Mouse (Mus musculus) kidney, embryonic 16.5 days (tissue): ENCODE measurements at regions not wholly inside any gene's neighbourhood (a gene's known extent, or its start where the extent isn't known, plus 50 kb on each side); places are given as distances from the start of the nearest gene placed in this dataset.

Experiments used
- ATAC-seq: fragments of 200-750 bp; cut with Nextera tagmentation; 2 replicates; pipeline ENCODE4 v1.8.0; 2017; ENCODE audit warnings: moderate TSS enrichment; ENCODE audit not compliant: low FRiP score, low TSS enrichment
- H3K27ac ChIP-seq: fragments of 300-500 bp; sonication (generic); 2 replicates; pipeline ENCODE4 v1.5.1; 2014; ENCODE audit warnings: low read length
- H3K27me3 ChIP-seq: fragments of 300-500 bp; sonication (generic); 2 replicates; pipeline ENCODE4 v1.6.1; 2014; ENCODE audit warnings: low read length, control low read depth, mixed read lengths; ENCODE audit not compliant: insufficient read depth
- H3K36me3 ChIP-seq: fragments of 300-500 bp; sonication (generic); 2 replicates; pipeline ENCODE4 v1.6.1; 2014; ENCODE audit warnings: low read length, control low read depth, mixed read lengths; ENCODE audit not compliant: insufficient read depth
- H3K4me1 ChIP-seq: fragments of 300-500 bp; sonication (generic); 2 replicates; pipeline ENCODE4 v1.6.1; 2014; ENCODE audit warnings: low read length, control low read depth, mixed read lengths; ENCODE audit not compliant: insufficient read depth
- H3K4me2 ChIP-seq: fragments of 300-500 bp; sonication (generic); replicated peaks from 2 replicates; pipeline ENCODE4 v1.6.1; 2014; ENCODE audit warnings: low read depth, low read length
- H3K4me3 ChIP-seq: fragments of 300-500 bp; sonication (generic); 2 replicates; pipeline ENCODE4 v1.5.1; 2014; ENCODE audit warnings: mild to moderate bottlenecking, low read length
- H3K9ac ChIP-seq: fragments of 300-500 bp; sonication (generic); replicated peaks from 2 replicates; pipeline ENCODE4 v1.6.1; 2014; ENCODE audit warnings: low read length
- H3K9me3 ChIP-seq: fragments of 300-500 bp; sonication (generic); 2 replicates; pipeline ENCODE4 v1.6.1; 2016; ENCODE audit warnings: low read length, control low read depth
- WGBS: fragments of 180-500 bp; shearing (Covaris S2); extraction: QIAGEN DNeasy Blood & Tissue Kit; methylation state at CpG from one replicate; pipeline ENCODE4 v1.1.7; 2014; 5-methylcytosine and 5-hydroxymethylcytosine counted together

DNA sequence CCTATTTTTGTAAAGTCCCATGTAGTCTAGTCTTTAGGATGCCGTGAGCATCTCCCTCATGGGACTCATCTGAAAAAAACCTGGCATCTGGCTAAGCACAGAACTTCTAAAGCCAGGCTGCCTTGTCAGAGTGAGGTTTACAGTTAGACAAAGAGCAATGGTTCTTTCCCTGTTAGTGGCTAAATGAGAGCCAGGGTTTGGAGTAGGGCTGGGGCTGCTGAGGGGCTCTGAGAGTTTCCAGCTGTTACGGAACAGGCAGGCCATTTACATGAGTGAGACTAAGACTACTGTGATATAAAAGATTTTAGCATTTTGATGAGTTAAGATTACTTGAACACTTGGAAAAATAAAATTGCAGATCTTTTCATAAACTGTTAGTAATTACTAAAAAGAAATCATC, 352.2 kb upstream of the Nudt12 start:
- Histone ChIP-seq H3K36me3 (no peaks in the 10 kb centered on the region), H3K4me1 (no peaks in the 10 kb centered on the region), H3K9me3 (no peaks in the 10 kb centered on the region), H3K27me3 (no peaks in the 10 kb centered on the region), H3K4me3 (no peak overlapping the region), H3K4me2 (no peak overlapping the region), H3K9ac (no peak overlapping the region), H3K27ac (no peak overlapping the region)
- WGBS: 64% methylated on average over 2 of the region's 2 CpGs
- ATAC-seq: peak; percentile 61; the same call in 1 of the 2 replicates

DNA sequence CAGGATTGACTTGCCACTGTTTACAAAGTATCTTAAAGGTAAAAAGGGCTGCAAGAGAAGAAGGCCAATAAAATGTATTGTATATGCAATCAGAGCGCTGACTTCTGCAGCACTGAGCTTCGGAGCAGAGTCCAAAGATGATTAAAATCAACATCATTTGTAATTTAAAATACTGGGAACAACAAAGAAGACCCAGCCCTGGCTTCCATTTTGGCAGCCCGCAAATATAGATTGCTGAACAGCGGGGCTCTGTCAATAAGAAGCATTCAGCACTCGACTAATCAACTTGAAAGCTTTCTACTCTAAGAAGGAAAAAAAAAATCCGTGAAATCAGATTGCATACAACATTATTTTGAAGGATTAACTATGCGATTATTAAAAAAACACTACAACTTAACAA, 348.9 kb upstream of the Nudt12 start:
- Histone ChIP-seq H3K27ac (no peak overlapping the region), H3K4me3 (no peak overlapping the region), H3K4me2 (no peak overlapping the region), H3K9me3 (no peaks in the 10 kb centered on the region), H3K4me1 (no peaks in the 10 kb centered on the region), H3K9ac (no peak overlapping the region), H3K27me3 (no peaks in the 10 kb centered on the region), H3K36me3 (no peaks in the 10 kb centered on the region)
- ATAC-seq: no peak
- 33% methylated on average over 7 of the region's 7 CpGs for WGBS

DNA sequence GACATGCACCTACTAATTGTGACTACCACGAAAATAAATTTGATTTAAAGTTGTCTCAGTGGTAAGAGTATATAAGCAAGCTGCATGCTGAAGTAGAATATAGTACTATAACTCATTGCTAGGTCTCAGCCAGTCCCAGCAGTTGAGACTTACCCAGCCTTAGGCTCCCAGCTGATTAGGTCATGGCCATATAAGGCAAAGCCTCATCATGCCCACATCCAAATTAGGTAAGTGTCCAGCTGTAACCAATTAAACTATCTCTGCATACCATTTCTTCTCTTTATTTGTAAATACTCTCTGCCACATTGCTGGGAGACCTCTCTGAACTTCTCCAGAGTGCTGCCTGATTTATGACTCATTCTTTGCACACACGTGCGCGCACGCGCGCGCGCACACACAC, 347.9 kb upstream of the Nudt12 start:
- Histone ChIP-seq H3K4me1 (no peaks in the 10 kb centered on the region), H3K36me3 (no peaks in the 10 kb centered on the region), H3K27me3 (no peaks in the 10 kb centered on the region), H3K27ac (no peak overlapping the region), H3K9ac (no peak overlapping the region), H3K9me3 (no peaks in the 10 kb centered on the region), H3K4me2 (no peak overlapping the region), H3K4me3 (no peak overlapping the region)
- WGBS: 50% methylated on average over 9 of the region's 9 CpGs
- ATAC-seq: peak; percentile 81

GRCm38 (mm10) chr17:59359503-59359902, 346.3 kb upstream of the Nudt12 start:
- H3K27ac ChIP-seq: no peak overlapping the region

GRCm38 (mm10) chr17:59345526-59345925, 332.4 kb upstream of the Nudt12 start:
- Histone ChIP-seq H3K27ac (no peak overlapping the region), H3K4me3 (no peak overlapping the region), H3K36me3 (no peaks in the 10 kb centered on the region), H3K27me3 (no peaks in the 10 kb centered on the region), H3K4me1 (no peaks in the 10 kb centered on the region), H3K4me2 (no peak overlapping the region), H3K9ac (no peak overlapping the region), H3K9me3 (no peaks in the 10 kb centered on the region)
- ATAC-seq: no peak
- 84% methylated on average over 4 of the region's 4 CpGs for WGBS

More at GRCm38 (mm10) chr17:59359503-59359902, 346.3 kb upstream of the Nudt12 start:
- H3K4me2 ChIP-seq: no peak overlapping the region
- H3K27me3 ChIP-seq: no peaks in the 10 kb centered on the region
- WGBS: 64% methylated on average over 5 of the region's 5 CpGs
- no peak overlapping the region for H3K9ac ChIP-seq
- no peak overlapping the region for H3K4me3 ChIP-seq
- H3K36me3 ChIP-seq: no peaks in the 10 kb centered on the region
- no peaks in the 10 kb centered on the region for H3K9me3 ChIP-seq
- H3K4me1 ChIP-seq: no peaks in the 10 kb centered on the region
- no peak for ATAC-seq

- no peaks in the 10 kb centered on the region for H3K4me1 ChIP-seq
- WGBS: 89% methylated on average over 5 of the region's 5 CpGs
- no peak overlapping the region for H3K27ac ChIP-seq
- no peaks in the 10 kb centered on the region for H3K9me3 ChIP-seq
- no peak overlapping the region for H3K4me2 ChIP-seq
- no peak overlapping the region for H3K9ac ChIP-seq
- no peaks in the 10 kb centered on the region for H3K27me3 ChIP-seq
- H3K4me3 ChIP-seq: no peak overlapping the region
- H3K36me3 ChIP-seq: no peaks in the 10 kb centered on the region
- no peak for ATAC-seq
These were observed 284.8 kb upstream of the Nudt12 start for GRCm38 (mm10) chr17:59297939-59298338.

DNA sequence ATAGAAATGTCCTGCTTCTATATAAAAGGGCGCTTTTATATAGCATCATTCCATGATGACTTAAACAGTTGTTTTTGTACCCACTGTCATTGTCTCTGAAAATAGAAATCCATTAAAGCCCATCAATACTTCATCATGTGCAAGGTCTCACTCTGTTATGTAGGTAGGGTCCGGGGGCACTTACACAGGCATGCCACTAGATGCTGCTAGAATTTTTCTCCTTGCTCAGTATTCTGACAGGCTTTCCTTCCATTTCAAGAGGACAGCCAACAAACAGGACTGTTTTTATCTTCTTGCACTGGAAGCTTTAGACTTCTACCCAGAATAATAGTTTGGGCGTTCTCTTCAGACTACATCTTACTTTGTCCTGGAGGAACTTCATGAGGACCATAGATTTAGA, 268.2 kb upstream of the Nudt12 start:
- H3K27ac ChIP-seq: no peak overlapping the region
- H3K9me3 ChIP-seq: no peaks in the 10 kb centered on the region
- no peaks in the 10 kb centered on the region for H3K36me3 ChIP-seq
- no peak overlapping the region for H3K4me2 ChIP-seq
- 46% methylated on average over 3 of the region's 3 CpGs for whole genome bisulfite sequencing
- no peaks in the 10 kb centered on the region for H3K27me3 ChIP-seq
- peak; percentile 81; the same call in 1 of the 2 replicates for ATAC-seq
- H3K4me1 ChIP-seq: no peaks in the 10 kb centered on the region
- no peak overlapping the region for H3K9ac ChIP-seq
- H3K4me3 ChIP-seq: no peak overlapping the region

DNA sequence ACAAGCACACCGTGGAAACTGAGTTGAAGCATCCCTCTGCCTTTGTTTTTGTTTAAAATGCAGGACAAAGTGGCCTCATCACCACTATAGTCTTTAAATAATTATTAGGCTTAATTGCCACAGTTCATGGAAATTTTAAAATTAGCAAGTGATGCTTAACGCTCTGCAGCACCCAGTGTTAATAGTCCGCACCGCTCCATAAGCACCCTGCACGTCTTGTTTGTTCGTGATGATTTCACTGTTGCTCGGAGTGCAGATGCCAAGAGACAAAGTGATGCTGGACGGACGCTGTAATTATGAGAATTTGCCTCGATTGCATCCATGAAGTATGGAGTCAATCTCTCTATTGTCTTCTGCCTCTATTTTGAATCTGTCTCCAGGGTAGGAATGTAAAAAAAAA, 266.6 kb upstream of the Nudt12 start:
- ATAC-seq: no peak
- Histone ChIP-seq H3K27ac (no peak overlapping the region), H3K4me2 (no peak overlapping the region), H3K9ac (no peak overlapping the region), H3K4me1 (no peaks in the 10 kb centered on the region), H3K27me3 (no peaks in the 10 kb centered on the region), H3K9me3 (no peaks in the 10 kb centered on the region), H3K36me3 (no peaks in the 10 kb centered on the region), H3K4me3 (no peak overlapping the region)
- 83% methylated on average over 10 of the region's 10 CpGs for WGBS

GRCm38 (mm10) chr17:59269613-59270012, 256.4 kb upstream of the Nudt12 start:
- Histone ChIP-seq H3K4me3 (no peak overlapping the region), H3K9ac (no peak overlapping the region), H3K27ac (no peak overlapping the region), H3K4me2 (no peak overlapping the region), H3K27me3 (no peaks in the 10 kb centered on the region), H3K9me3 (no peaks in the 10 kb centered on the region), H3K36me3 (no peaks in the 10 kb centered on the region), H3K4me1 (no peaks in the 10 kb centered on the region)
- no peak for ATAC-seq

GRCm38 (mm10) chr17:59249000-59249399, 235.8 kb upstream of the Nudt12 start:
- no peak; the same call in 1 of the 2 replicates for ATAC-seq
- no peaks in the 10 kb centered on the region for H3K36me3 ChIP-seq
- H3K4me1 ChIP-seq: 0 out of 2 replicates have a peak, but pooled peaks cover 2% of the 10 kb centered on the region
- H3K9ac ChIP-seq: no peak overlapping the region
- H3K4me2 ChIP-seq: no peak overlapping the region
- no peaks in the 10 kb centered on the region for H3K9me3 ChIP-seq
- no peak overlapping the region for H3K27ac ChIP-seq
- WGBS: 35% methylated on average over 5 of the region's 5 CpGs
- H3K4me3 ChIP-seq: no peak overlapping the region
- H3K27me3 ChIP-seq: no peaks in the 10 kb centered on the region

DNA sequence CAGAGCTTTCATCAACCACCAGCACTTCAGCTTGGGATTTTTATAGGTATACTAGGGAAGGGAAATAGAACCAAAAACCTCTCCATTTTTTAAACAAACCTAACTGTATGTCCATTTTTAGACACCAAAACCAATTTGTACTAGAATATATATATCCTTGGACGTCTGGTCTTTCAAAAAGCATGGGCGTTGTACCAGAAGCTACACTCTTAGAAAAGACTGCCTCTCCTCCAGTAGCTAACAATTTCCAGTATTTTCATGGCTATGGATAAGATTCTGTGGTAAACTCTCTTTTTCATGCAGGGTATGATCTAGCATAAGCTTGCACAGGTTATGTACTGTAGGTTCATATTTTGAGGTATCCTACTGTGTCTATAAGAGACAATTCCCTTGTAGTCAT, 219.1 kb upstream of the Nudt12 start:
- WGBS: 92% methylated on average over 2 of the region's 2 CpGs
- Histone ChIP-seq H3K4me3 (no peak overlapping the region), H3K4me1 (no peaks in the 10 kb centered on the region), H3K4me2 (no peak overlapping the region), H3K9ac (no peak overlapping the region), H3K27me3 (no peaks in the 10 kb centered on the region), H3K9me3 (no peaks in the 10 kb centered on the region), H3K27ac (no peak overlapping the region), H3K36me3 (no peaks in the 10 kb centered on the region)
- ATAC-seq: no peak
